Mouse (Mus musculus): ENCODE results near the gene Ptprf. TPM values are rescaled to one million over a fixed set of nuclear protein-coding genes. Genes with fewer than 3 reads are reported as not detected.
A peak's percentile ranks its signal among the peaks of the same experiment; 100 is the strongest.

Gene Ptprf
- polyA plus RNA-seq, 1 experiment = 165 TPM

GRCm38 (mm10) chr4:118265557-118265956 lies 25.6 kb downstream of the Ptprf start:
- DNase-seq = no peak
- H3K4me1 ChIP-seq (replicated peaks; ENCODE audit: control insufficient read depth, insufficient read depth, low read length) = peaks cover 56% of the 10 kb centered on the region
- no peak for TF ChIP-seq CTCF (IDR thresholded peaks at IDR 0.05; ENCODE audit: borderline replicate concordance, control insufficient read depth, extremely low read depth, insufficient read depth, low read length, poor library complexity)
- no peak for TF ChIP-seq POLR2A (IDR thresholded peaks at IDR 0.05; ENCODE audit: control insufficient read depth, extremely low read depth, insufficient read depth, low read length, poor library complexity)
- H3K27me3 ChIP-seq (ENCODE audit: control insufficient read depth, insufficient read depth, low read length) = no peaks in the 10 kb centered on the region
- H3K36me3 ChIP-seq (ENCODE audit: control insufficient read depth, insufficient read depth, low read length) = peaks cover 9% of the 10 kb centered on the region; the same call in 1 of the 2 replicates
- WGBS = 80% methylated on average over 15 of the region's 15 CpGs
- no peak overlapping the region for H3K4me3 ChIP-seq (ENCODE audit: control insufficient read depth, insufficient read depth, low read length)
- no peak overlapping the region for H3K27ac ChIP-seq (ENCODE audit: control insufficient read depth, insufficient read depth, low read length)

GRCm38 (mm10) chr4:118261771-118262473 lies 29.3 kb downstream of the Ptprf start:
- Histone ChIP-seq H3K4me1 (replicated peaks; ENCODE audit: control insufficient read depth, insufficient read depth, low read length) (peaks cover 91% of the 10 kb centered on the region), H3K27ac (ENCODE audit: control insufficient read depth, insufficient read depth, low read length) (peak overlapping the region; percentile 51; the same call in 1 of the 2 replicates), H3K36me3 (ENCODE audit: control insufficient read depth, insufficient read depth, low read length) (no peaks in the 10 kb centered on the region), H3K27me3 (ENCODE audit: control insufficient read depth, insufficient read depth, low read length) (no peaks in the 10 kb centered on the region), H3K4me3 (ENCODE audit: control insufficient read depth, insufficient read depth, low read length) (no peak overlapping the region)
- peak; percentile 30 for DNase-seq
- no peak for TF ChIP-seq POLR2A (IDR thresholded peaks at IDR 0.05; ENCODE audit: control insufficient read depth, extremely low read depth, insufficient read depth, low read length, poor library complexity)
- no peak for TF ChIP-seq CTCF (IDR thresholded peaks at IDR 0.05; ENCODE audit: borderline replicate concordance, control insufficient read depth, extremely low read depth, insufficient read depth, low read length, poor library complexity)
- WGBS = 37% methylated on average over 13 of the region's 13 CpGs

GRCm38 (mm10) chr4:118261291-118261690 lies 29.9 kb downstream of the Ptprf start:
- Histone ChIP-seq H3K4me1 (replicated peaks; ENCODE audit: control insufficient read depth, insufficient read depth, low read length) (peaks cover 96% of the 10 kb centered on the region), H3K27me3 (ENCODE audit: control insufficient read depth, insufficient read depth, low read length) (no peaks in the 10 kb centered on the region), H3K27ac (ENCODE audit: control insufficient read depth, insufficient read depth, low read length) (peak overlapping the region; percentile 16; the same call in 1 of the 2 replicates), H3K36me3 (ENCODE audit: control insufficient read depth, insufficient read depth, low read length) (no peaks in the 10 kb centered on the region), H3K4me3 (ENCODE audit: control insufficient read depth, insufficient read depth, low read length) (no peak overlapping the region)
- TF ChIP-seq CTCF (IDR thresholded peaks at IDR 0.05; ENCODE audit: borderline replicate concordance, control insufficient read depth, extremely low read depth, insufficient read depth, low read length, poor library complexity) (no peak), POLR2A (IDR thresholded peaks at IDR 0.05; ENCODE audit: control insufficient read depth, extremely low read depth, insufficient read depth, low read length, poor library complexity) (no peak)
- WGBS = 54% methylated on average over 5 of the region's 5 CpGs
- DNase-seq = no peak

GRCm38 (mm10) chr4:118260551-118261267 lies 30.5 kb downstream of the Ptprf start:
- no peaks in the 10 kb centered on the region for H3K36me3 ChIP-seq (ENCODE audit: control insufficient read depth, insufficient read depth, low read length)
- WGBS = 6% methylated on average over 39 of the region's 39 CpGs
- H3K4me1 ChIP-seq (replicated peaks; ENCODE audit: control insufficient read depth, insufficient read depth, low read length) = peaks cover 96% of the 10 kb centered on the region
- peak; percentile 79 for DNase-seq
- TF ChIP-seq POLR2A (IDR thresholded peaks at IDR 0.05; ENCODE audit: control insufficient read depth, extremely low read depth, insufficient read depth, low read length, poor library complexity) (peak; percentile 49), CTCF (IDR thresholded peaks at IDR 0.05; ENCODE audit: borderline replicate concordance, control insufficient read depth, extremely low read depth, insufficient read depth, low read length, poor library complexity) (peak; percentile 28; the same call in 1 of the 2 replicates)
- H3K27ac ChIP-seq (ENCODE audit: control insufficient read depth, insufficient read depth, low read length) = peak overlapping the region; percentile 16; the same call in 1 of the 2 replicates
- no peaks in the 10 kb centered on the region for H3K27me3 ChIP-seq (ENCODE audit: control insufficient read depth, insufficient read depth, low read length)
- H3K4me3 ChIP-seq (ENCODE audit: control insufficient read depth, insufficient read depth, low read length) = peak overlapping the region; percentile 88

- DNase-seq = no peak
- H3K36me3 ChIP-seq (ENCODE audit: control insufficient read depth, insufficient read depth, low read length) = no peaks in the 10 kb centered on the region
- H3K27me3 ChIP-seq (ENCODE audit: control insufficient read depth, insufficient read depth, low read length) = no peaks in the 10 kb centered on the region
- peaks cover 92% of the 10 kb centered on the region for H3K4me1 ChIP-seq (replicated peaks; ENCODE audit: control insufficient read depth, insufficient read depth, low read length)
- TF ChIP-seq POLR2A (IDR thresholded peaks at IDR 0.05; ENCODE audit: control insufficient read depth, extremely low read depth, insufficient read depth, low read length, poor library complexity) (no peak), CTCF (IDR thresholded peaks at IDR 0.05; ENCODE audit: borderline replicate concordance, control insufficient read depth, extremely low read depth, insufficient read depth, low read length, poor library complexity) (no peak)
- no peak overlapping the region for H3K4me3 ChIP-seq (ENCODE audit: control insufficient read depth, insufficient read depth, low read length)
- 94% methylated on average over 8 of the region's 8 CpGs for WGBS
- H3K27ac ChIP-seq (ENCODE audit: control insufficient read depth, insufficient read depth, low read length) = peak overlapping the region; percentile 16; the same call in 1 of the 2 replicates
Measured at GRCm38 (mm10) chr4:118259782-118260463, 31.3 kb downstream of the Ptprf start.

- H3K36me3 ChIP-seq (ENCODE audit: control insufficient read depth, insufficient read depth, low read length) = no peaks in the 10 kb centered on the region
- peaks cover 74% of the 10 kb centered on the region for H3K4me1 ChIP-seq (replicated peaks; ENCODE audit: control insufficient read depth, insufficient read depth, low read length)
- peak; percentile 21 for DNase-seq
- H3K27me3 ChIP-seq (ENCODE audit: control insufficient read depth, insufficient read depth, low read length) = no peaks in the 10 kb centered on the region
- WGBS = 66% methylated on average over 5 of the region's 5 CpGs
- TF ChIP-seq CTCF (IDR thresholded peaks at IDR 0.05; ENCODE audit: borderline replicate concordance, control insufficient read depth, extremely low read depth, insufficient read depth, low read length, poor library complexity) = no peak
- no peak for TF ChIP-seq POLR2A (IDR thresholded peaks at IDR 0.05; ENCODE audit: control insufficient read depth, extremely low read depth, insufficient read depth, low read length, poor library complexity)
- 0 out of 2 replicates have a peak overlapping the region, but pooled peaks have one; percentile 11 for H3K4me3 ChIP-seq (ENCODE audit: control insufficient read depth, insufficient read depth, low read length)
- H3K27ac ChIP-seq (ENCODE audit: control insufficient read depth, insufficient read depth, low read length) = peak overlapping the region; percentile 92
Measured at GRCm38 (mm10) chr4:118257977-118258376, 33.2 kb downstream of the Ptprf start.

Measured in thymus, adult 2 months (tissue).